Mouse (Mus musculus) layer of hippocampus, adult 2 months (tissue): ENCODE results near the gene Slc7a14. TPM values are rescaled to one million over a fixed set of nuclear protein-coding genes. Genes with fewer than 3 reads are reported as not detected.

Experiments used
- DNase-seq, 2 experiments: peaks; one replicate each; pipeline ENCODE4 v3.0.0; 2022; ENCODE audit warnings: low spot score in 2 of 2
- H3K27ac ChIP-seq: fragments of 200-600 bp; 2 replicates; pipeline ENCODE4 v1.8.1; 2022
- H3K4me3 ChIP-seq: fragments of 200-600 bp; 2 replicates; pipeline ENCODE4 v1.8.1; 2022; ENCODE audit warnings: mild to moderate bottlenecking
- CTCF ChIP-seq: fragments of 200-600 bp; conservative IDR thresholded peaks from 2 replicates; pipeline ENCODE4 v1.8.1; 2022; ENCODE audit warnings: antibody characterized with exemption, mild to moderate bottlenecking, moderate library complexity
- total RNA-seq, 2 experiments: library from RNA; stranded (reverse); gene quantifications; 2 replicates each; pipeline ENCODE4 v1.2.3; 2021

Slc7a14 gene
- total RNA-seq, 2 experiments from 2014 or later: 94.4 to 97.3 TPM

GRCm38 (mm10) chr3:31166365-31166871 lies 143.8 kb downstream of the Slc7a14 start:
- peak in 1 of 2 experiments; percentile 69 for DNase-seq
- peak overlapping the region; percentile 69 for H3K27ac ChIP-seq
- H3K4me3 ChIP-seq: no peak overlapping the region
- no peak for TF ChIP-seq CTCF

- Histone ChIP-seq H3K4me3 (no peak overlapping the region), H3K27ac (peak overlapping the region; percentile 69)
- TF ChIP-seq CTCF: peak; percentile 31
These were observed 144.4 kb downstream of the Slc7a14 start for GRCm38 (mm10) chr3:31165803-31166202.

DNA sequence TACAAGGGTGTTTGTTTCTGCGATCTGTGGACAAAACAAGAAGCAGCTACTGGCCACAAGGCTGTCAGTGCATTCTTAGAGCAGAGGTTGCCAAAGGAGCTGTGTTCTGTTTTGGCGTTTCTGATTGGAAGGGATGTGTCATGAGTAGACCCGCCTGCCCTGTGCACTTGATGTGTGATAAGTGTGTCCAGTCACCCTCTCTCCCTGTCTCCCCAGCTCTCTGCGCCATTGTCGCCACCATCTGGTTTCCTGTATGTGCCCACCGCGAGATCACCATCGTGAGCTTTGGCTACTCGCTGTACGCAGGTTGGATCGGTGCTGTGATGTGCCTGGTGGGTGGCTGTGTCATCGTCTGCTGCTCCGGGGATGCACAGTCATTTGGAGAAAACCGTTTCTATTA lies 147.3 kb downstream of the Slc7a14 start:
- no peak for TF ChIP-seq CTCF

More at GRCm38 (mm10) chr3:31165803-31166202, 144.4 kb downstream of the Slc7a14 start:
- no peak for DNase-seq

DNA sequence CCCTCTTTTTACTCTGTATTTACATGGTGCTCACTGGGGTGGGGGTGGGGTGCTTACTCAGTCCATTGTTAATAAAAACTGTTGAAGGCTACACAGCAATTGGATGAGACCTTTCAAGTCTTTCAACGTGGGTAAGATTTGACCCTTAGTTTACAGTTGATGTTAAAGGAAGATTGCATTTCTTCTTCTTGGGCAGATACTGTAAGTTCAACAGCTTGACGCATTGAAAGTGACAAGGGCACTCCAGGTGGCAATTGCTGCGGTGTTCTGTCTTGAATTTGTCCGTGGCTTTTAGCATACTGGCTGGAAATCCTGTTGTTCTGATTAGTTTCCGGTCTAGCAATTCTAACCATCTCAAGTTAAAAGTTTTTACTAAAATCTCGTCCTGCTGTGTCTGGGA lies 148.8 kb downstream of the Slc7a14 start:
- no peak overlapping the region for H3K27ac ChIP-seq
- no peak for DNase-seq
- no peak for TF ChIP-seq CTCF

More for the DNA sequence above, 147.3 kb downstream of the Slc7a14 start:
- Histone ChIP-seq H3K27ac (0 out of 2 replicates have a peak overlapping the region, but pooled peaks have one; percentile 3), H3K4me3 (no peak overlapping the region)
- no peak for DNase-seq

DNA sequence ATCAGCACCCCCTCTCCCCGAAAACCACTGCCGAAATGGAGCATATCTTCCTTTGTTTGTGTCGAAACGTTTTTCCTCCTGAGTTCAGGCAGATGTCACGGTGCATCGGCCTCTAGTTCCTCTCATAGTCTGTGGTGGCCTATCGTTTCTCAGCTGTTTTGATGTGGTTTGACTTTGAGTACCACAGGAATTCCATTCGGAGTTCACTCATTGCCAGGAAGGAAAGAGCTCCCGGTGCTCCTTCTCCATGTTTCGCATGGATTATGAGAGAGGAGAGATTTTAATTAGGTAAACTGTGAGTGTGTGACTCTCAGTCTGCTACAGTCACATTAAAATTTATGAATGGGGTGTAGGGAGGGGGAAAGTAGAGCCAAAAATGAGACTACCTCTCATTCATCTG lies 150.1 kb downstream of the Slc7a14 start:
- no peak for DNase-seq
- TF ChIP-seq CTCF: no peak
- Histone ChIP-seq H3K4me3 (no peak overlapping the region), H3K27ac (no peak overlapping the region)

More for the DNA sequence above, 148.8 kb downstream of the Slc7a14 start:
- H3K4me3 ChIP-seq: no peak overlapping the region

- H3K4me3 ChIP-seq: no peak overlapping the region
- DNase-seq: no peak
- no peak overlapping the region for H3K27ac ChIP-seq
- no peak for TF ChIP-seq CTCF
These were observed 152.4 kb downstream of the Slc7a14 start for GRCm38 (mm10) chr3:31157776-31158175.

- H3K4me3 ChIP-seq: no peak overlapping the region
- no peak for DNase-seq
- no peak for TF ChIP-seq CTCF
- H3K27ac ChIP-seq: peak overlapping the region; percentile 10; the same call in 1 of the 2 replicates
These were observed 154.1 kb downstream of the Slc7a14 start for GRCm38 (mm10) chr3:31156126-31156525.

Other genes with a start within 250 kb of the Slc7a14 start
- gene Skil, start 215.3 kb downstream of the Slc7a14 start, total RNA-seq: 10 to 100 TPM; 64.9 to 68.3 TPM
- 100 to 1,000 TPM; 111 to 113 TPM for gene Cldn11, start 160.5 kb downstream of the Slc7a14 start, total RNA-seq